11 mouse cellular contexts compared by ENCODE assay signal in the genomic region with DNA sequence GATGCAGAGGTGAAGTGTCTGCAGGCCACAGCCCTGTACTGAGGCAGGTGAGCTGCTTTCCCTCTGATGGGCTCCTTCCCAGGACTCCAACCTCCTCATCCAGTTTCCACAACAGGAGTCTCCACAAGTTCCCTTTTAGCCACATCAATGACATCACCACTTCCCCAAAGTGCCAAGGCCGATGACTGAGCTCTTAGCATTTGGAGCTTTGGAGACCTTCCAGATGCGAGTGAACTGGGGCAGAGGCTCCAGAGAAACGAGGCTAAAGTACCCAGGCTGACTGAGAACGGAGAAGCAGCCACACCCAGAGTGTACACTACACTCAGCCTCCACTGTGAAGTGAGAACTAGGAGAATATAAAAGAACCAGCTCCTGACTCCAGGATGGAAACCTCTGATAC. TPM values are rescaled to one million over a fixed set of nuclear protein-coding genes. Genes with fewer than 3 reads are reported as not detected.
DNase-seq lines count a peak whose midpoint lies in the region; ATAC-seq lines count a peak whose summit lies in the region.
"Had no signal": no experiment of that assay in that cellular context is flagged by ENCODE, and none has a peak within 500 bp of the region (broad histone marks: within the 10 kb centered on the region; RNA-seq: fewer than 3 reads in every experiment).

No protein-coding gene starts in this region.

- H3K9me3 ChIP-seq in forebrain, embryonic 13.5 days (replicated peaks): no peaks in the 10 kb centered on the region
- H3K9me3 ChIP-seq: forebrain, embryonic 10.5 days; midbrain, embryonic 12.5 days had no signal

- no peaks in the 10 kb centered on the region for H3K27me3 ChIP-seq in forebrain, embryonic 13.5 days
- H3K27me3 ChIP-seq: midbrain, embryonic 12.5 days had no signal

- no peaks in the 10 kb centered on the region for H3K36me3 ChIP-seq in forebrain, embryonic 13.5 days (ENCODE audit: poor library complexity, severe bottlenecking)
- H3K36me3 ChIP-seq: midbrain, embryonic 12.5 days had no signal

- DNase-seq in layer of hippocampus, adult 11-12 months (ENCODE audit: low spot score): peak; percentile 16
- DNase-seq in layer of hippocampus, adult 18-20 months (ENCODE audit: low spot score in 2 of 2): no peak
- DNase-seq in adrenal gland, adult (ENCODE audit: inconsistent age in 2 of 2, low spot score in 1 of 2): peak; percentile 87 to 92
- DNase-seq in gastrocnemius, postnatal 14 days: peak; percentile 30
- DNase-seq in lung, postnatal 14 days: peak; percentile 12
- DNase-seq in c-Kit-positive CD71-positive TER-119-positive erythroid progenitor cells, embryonic 14.5 days (ENCODE audit: low spot score): no peak
- DNase-seq in right cerebral cortex, postnatal 25 days: no peak
- DNase-seq: thymus, adult 18-20 months had no signal

- no peak overlapping the region for H3K4me3 ChIP-seq in forebrain, embryonic 13.5 days
- H3K4me3 ChIP-seq: forebrain, embryonic 10.5 days; midbrain, embryonic 12.5 days had no signal

- no peaks in the 10 kb centered on the region for H3K4me1 ChIP-seq in forebrain, embryonic 13.5 days
- H3K4me1 ChIP-seq: midbrain, embryonic 12.5 days had no signal

- WGBS in forebrain, embryonic 13.5 days: 62% methylated on average over 4 of the region's 4 CpGs

- H3K4me2 ChIP-seq in forebrain, embryonic 13.5 days: no peak overlapping the region
- H3K4me2 ChIP-seq: midbrain, embryonic 12.5 days had no signal

- H3K27ac ChIP-seq in forebrain, embryonic 13.5 days: no peak overlapping the region
- H3K27ac ChIP-seq: forebrain, embryonic 10.5 days; midbrain, embryonic 12.5 days had no signal

- no peak overlapping the region for H3K9ac ChIP-seq in forebrain, embryonic 13.5 days
- H3K9ac ChIP-seq: midbrain, embryonic 12.5 days had no signal

- intact Hi-C loops in gastrocnemius, postnatal 14 days (cut with DNase I; ENCODE audit: low total_unique reads): no loop called here

- no peak for ATAC-seq in forebrain, embryonic 13.5 days

RNA-seq across cellular contexts. Expression of gene Osbpl11, which starts 54.1 kb away (rescaled TPM):
- total RNA-seq in layer of hippocampus, adult 18-20 months (2021): 10 to 100 TPM; 20.1 to 20.7 TPM
- total RNA-seq in gastrocnemius, postnatal 14 days (2021): 10 to 100 TPM; 11.7 to 15.8 TPM
- 14.7 and 16.2 TPM in 2 replicates for polyA plus RNA-seq in forebrain, embryonic 13.5 days (2015; fragmentation: Nextera tagmentation; extraction: Ambion mirVana)

Comparison
In these comparisons a context has a peak if more than half of its experiments do, and no peak if none do; other contexts are left out.
1. DNase-seq: peak in layer of hippocampus, adult 11-12 months (single experiment), adrenal gland, adult (2 of 2), gastrocnemius, postnatal 14 days (single experiment) and lung, postnatal 14 days (single experiment); none in layer of hippocampus, adult 18-20 months (0 of 2), c-Kit-positive CD71-positive TER-119-positive erythroid progenitor cells, embryonic 14.5 days (single experiment) and right cerebral cortex, postnatal 25 days (single experiment).